ENCODE assay signal across 8 mouse cellular contexts in genomic region chr9:43737871-43738292, GRCm38 (mm10). TPM values are rescaled to one million over a fixed set of nuclear protein-coding genes. Genes with fewer than 3 reads are reported as not detected.
DNase-seq lines count a peak whose midpoint lies in the region; ATAC-seq and TF ChIP-seq lines count a peak whose summit lies in the region.

No protein-coding gene starts in this region.

- intact Hi-C loops in heart, postnatal 10 days (cut with DNase I) = no loop called here

- H3K36me3 ChIP-seq in heart, embryonic 11.5 days (ENCODE audit: control insufficient read depth, insufficient read depth, low read length) = no peaks in the 10 kb centered on the region
- H3K36me3 ChIP-seq in forebrain, embryonic 12.5 days (replicated peaks) = no peaks in the 10 kb centered on the region
- no peaks in the 10 kb centered on the region for H3K36me3 ChIP-seq in limb, embryonic 11.5 days (ENCODE audit: control insufficient read depth, insufficient read depth, low read length)
- no peaks in the 10 kb centered on the region for H3K36me3 ChIP-seq in midbrain, postnatal 0 days (ENCODE audit: insufficient read depth, low read length)

- 0 out of 2 replicates have a peak overlapping the region, but pooled peaks have one; percentile 2 for H3K4me3 ChIP-seq in heart, embryonic 11.5 days (ENCODE audit: low read depth, low read length)
- H3K4me3 ChIP-seq in forebrain, embryonic 12.5 days (replicated peaks) = peak overlapping the region; percentile 13; the same call in 1 of the 2 replicates
- peak overlapping the region; percentile 17; the same call in 1 of the 2 replicates for H3K4me3 ChIP-seq in limb, embryonic 11.5 days (ENCODE audit: low read depth, low read length)
- no peak overlapping the region for H3K4me3 ChIP-seq in midbrain, postnatal 0 days (ENCODE audit: low read depth, low read length)

- WGBS in heart, embryonic 11.5 days (ENCODE audit: insufficient replicate concordance) = under 1% methylated on average over 12 of the region's 12 CpGs
- under 1% methylated on average over 12 of the region's 12 CpGs for WGBS in forebrain, embryonic 12.5 days
- WGBS in limb, embryonic 11.5 days = under 1% methylated on average over 12 of the region's 12 CpGs
- WGBS in midbrain, postnatal 0 days = 2% methylated on average over 12 of the region's 12 CpGs

- no peaks in the 10 kb centered on the region for H3K9me3 ChIP-seq in heart, embryonic 11.5 days (replicated peaks; ENCODE audit: control insufficient read depth, low read length)
- H3K9me3 ChIP-seq in forebrain, embryonic 12.5 days = no peaks in the 10 kb centered on the region
- H3K9me3 ChIP-seq in limb, embryonic 11.5 days (ENCODE audit: control insufficient read depth, low read length) = no peaks in the 10 kb centered on the region
- no peaks in the 10 kb centered on the region for H3K9me3 ChIP-seq in midbrain, postnatal 0 days (ENCODE audit: low read length)

- peak overlapping the region; percentile 48 for H3K4me2 ChIP-seq in heart, embryonic 11.5 days
- peak overlapping the region; percentile 46 for H3K4me2 ChIP-seq in forebrain, embryonic 12.5 days
- peak overlapping the region; percentile 43 for H3K4me2 ChIP-seq in limb, embryonic 11.5 days (ENCODE audit: low read depth, severe bottlenecking)
- peak overlapping the region; percentile 42 for H3K4me2 ChIP-seq in midbrain, postnatal 0 days (ENCODE audit: low read depth, low read length, poor library complexity, severe bottlenecking)

- H3K9ac ChIP-seq in heart, embryonic 11.5 days (ENCODE audit: low read depth, low read length) = no peak overlapping the region; the same call in 1 of the 2 replicates
- no peak overlapping the region; the same call in 1 of the 2 replicates for H3K9ac ChIP-seq in forebrain, embryonic 12.5 days
- no peak overlapping the region for H3K9ac ChIP-seq in limb, embryonic 11.5 days (ENCODE audit: low read length)
- H3K9ac ChIP-seq in midbrain, postnatal 0 days (replicated peaks; ENCODE audit: low read length, poor library complexity, severe bottlenecking) = 0 out of 2 replicates have a peak overlapping the region, but pooled peaks have one; percentile 29

- peaks cover 16% of the 10 kb centered on the region for H3K27me3 ChIP-seq in heart, embryonic 11.5 days (ENCODE audit: control insufficient read depth, insufficient read depth, low read length)
- H3K27me3 ChIP-seq in forebrain, embryonic 12.5 days = peaks cover 12% of the 10 kb centered on the region
- no peaks in the 10 kb centered on the region for H3K27me3 ChIP-seq in limb, embryonic 11.5 days (ENCODE audit: control insufficient read depth, insufficient read depth, low read length)
- no peaks in the 10 kb centered on the region for H3K27me3 ChIP-seq in midbrain, postnatal 0 days (ENCODE audit: insufficient read depth, low read length)

- ATAC-seq in heart, embryonic 11.5 days (replicated peaks; ENCODE audit: insufficient number of reproducible peaks, low FRiP score, low TSS enrichment) = no peak
- ATAC-seq in forebrain, embryonic 12.5 days (ENCODE audit: low FRiP score) = no peak
- ATAC-seq in limb, embryonic 11.5 days (ENCODE audit: insufficient number of reproducible peaks, low FRiP score, low TSS enrichment, low read depth) = peak; percentile 63; the same call in 1 of the 2 replicates
- ATAC-seq in midbrain, postnatal 0 days (ENCODE audit: low FRiP score) = no peak

- peaks cover 10% of the 10 kb centered on the region for H3K4me1 ChIP-seq in heart, embryonic 11.5 days (ENCODE audit: control insufficient read depth, insufficient read depth, low read length)
- H3K4me1 ChIP-seq in forebrain, embryonic 12.5 days = peaks cover 38% of the 10 kb centered on the region
- peaks cover 11% of the 10 kb centered on the region for H3K4me1 ChIP-seq in limb, embryonic 11.5 days (ENCODE audit: control insufficient read depth, insufficient read depth, low read length)
- peaks cover 11% of the 10 kb centered on the region; the same call in 1 of the 2 replicates for H3K4me1 ChIP-seq in midbrain, postnatal 0 days (ENCODE audit: insufficient read depth, low read length)

- DNase-seq in heart, postnatal 10 days = no peak
- peak; percentile 65 for DNase-seq in limb, embryonic 11.5 days (ENCODE audit: low spot score)
- no peak for DNase-seq in midbrain, postnatal 0 days (ENCODE audit: low spot score)
- DNase-seq in spleen, postnatal 10 days (ENCODE audit: low spot score in 2 of 2) = no peak
- no peak for DNase-seq in thymus, postnatal 4 days
- DNase-seq in spleen, postnatal 4 days (ENCODE audit: low spot score in 2 of 2) = no peak

- no peak for TF ChIP-seq CTCF in midbrain, postnatal 0 days (IDR thresholded peaks at IDR 0.05)

- no peak overlapping the region for H3K27ac ChIP-seq in heart, embryonic 11.5 days (ENCODE audit: low read depth, low read length)
- H3K27ac ChIP-seq in forebrain, embryonic 12.5 days = no peak overlapping the region
- no peak overlapping the region for H3K27ac ChIP-seq in limb, embryonic 11.5 days (replicated peaks; ENCODE audit: low read depth, low read length)
- no peak overlapping the region for H3K27ac ChIP-seq in midbrain, postnatal 0 days (ENCODE audit: low read depth, low read length)

RNA-seq across cellular contexts. Expression of gene Nectin1, which starts 5.9 kb away (rescaled TPM):
- 2.2 and 2.4 TPM in 2 replicates for polyA plus RNA-seq in heart, embryonic 11.5 days (2014; fragmentation: Nextera tagmentation; extraction: Ambion mirVana)
- total RNA-seq in heart, postnatal 10 days (2021) = 1 to 10 TPM; 7.0 to 9.5 TPM
- 11.4 and 12.1 TPM in 2 replicates for polyA plus RNA-seq in forebrain, embryonic 12.5 days (2016; fragmentation: Nextera tagmentation; extraction: Ambion mirVana)
- 4.1 and 4.7 TPM in 2 replicates for polyA plus RNA-seq in limb, embryonic 11.5 days (2014; fragmentation: Nextera tagmentation; extraction: Ambion mirVana)
- 64.7 and 71.6 TPM in 2 replicates for total RNA-seq in midbrain, postnatal 0 days (2014; rRNA removed)
- 14.9 and 15.4 TPM in 2 replicates for polyA plus RNA-seq in midbrain, postnatal 0 days (2015; fragmentation: Nextera tagmentation; extraction: Ambion mirVana)
